Mouse (Mus musculus) stomach, embryonic 14.5 days (tissue): ENCODE data around the gene Cyp2c40. TPM values are rescaled to one million over a fixed set of nuclear protein-coding genes. Genes with fewer than 3 reads are reported as not detected.

Experiments used
- polyA plus RNA-seq: library from polyadenylated mRNA; unstranded; fragments of >200 nt; fragmentation: Nextera tagmentation; extraction: Ambion mirVana; gene quantifications from 2 replicates; pipeline ENCODE4 v1.2.1, GENCODE M21; 2014

The Cyp2c40 gene
- polyA plus RNA-seq, 1 experiment from 2014 or later, result not detected

Other genes with a start within 250 kb of the Cyp2c40 start
- gene Cyp2c67, start 163.8 kb downstream of the Cyp2c40 start, polyA plus RNA-seq, result not detected in 2 replicates
- 0.43 and 0.51 TPM in 2 replicates for gene Cyp2c68, start 71.8 kb downstream of the Cyp2c40 start, polyA plus RNA-seq
- gene Cyp2c69, start 74.0 kb upstream of the Cyp2c40 start, polyA plus RNA-seq, result not detected in 2 replicates
- not detected in 2 replicates for gene Cyp2c37, start 179.6 kb upstream of the Cyp2c40 start, polyA plus RNA-seq